Mouse (Mus musculus) adrenal gland, postnatal 4 days (tissue): ENCODE data around the gene Rergl. TPM values are rescaled to one million over a fixed set of nuclear protein-coding genes. Genes with fewer than 3 reads are reported as not detected.

Experiments used
- DNase-seq, 2 experiments: peaks; one replicate each; pipeline ENCODE4 v3.0.0; 2021 to 2022; ENCODE audit warnings: low spot score in 2 of 2, mixed read lengths in 2 of 2
- long read RNA-seq, 2 experiments: library from polyadenylated mRNA; stranded (forward); transcript quantifications; one replicate each; pipeline ENCODE4 v2.0.0; 2021
- total RNA-seq, 2 experiments: library from RNA; stranded (reverse); gene quantifications; 2 replicates each; pipeline ENCODE4 v1.2.3; 2021

Gene Rergl
- 1 to 10 TPM; 1.7 to 2.3 TPM for total RNA-seq
- long read RNA-seq, experiment 1 = 0 reads
- long read RNA-seq, experiment 2, partial matches to known transcripts = 1 of 1 reads
- long read RNA-seq, experiment 2, other reads (novel, unspliced or antisense) = 0 of 1 reads

GRCm38 (mm10) chr6:139501876-139502275 is at the start of gene Rergl:
Gene Rergl (minus strand): TSS chr6:139501976.
- no peak for DNase-seq

GRCm38 (mm10) chr6:139538469-139538868 is 36.7 kb upstream of the Rergl start:
- DNase-seq = no peak

- no peak for DNase-seq
These were observed 23.6 kb upstream of the Rergl start for GRCm38 (mm10) chr6:139525406-139525805.

DNA sequence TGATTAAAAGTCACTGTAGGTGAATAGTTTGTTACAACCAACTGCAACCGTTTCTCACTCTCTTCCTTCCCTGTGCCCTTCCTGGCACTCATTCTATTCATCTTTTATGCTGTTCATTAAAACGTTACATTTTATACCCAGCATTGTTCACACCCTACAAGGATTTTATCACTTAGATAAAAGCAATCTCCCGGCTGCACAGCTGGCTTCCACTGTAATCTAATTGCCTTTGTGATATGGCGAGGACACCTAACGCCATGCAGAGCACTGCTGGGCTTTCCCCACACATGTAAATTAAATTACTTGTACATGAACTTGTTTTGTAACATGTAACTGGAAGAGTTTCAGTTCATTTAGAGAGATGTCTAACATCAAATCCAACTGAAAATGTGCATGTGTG is 22.5 kb upstream of the Rergl start:
- DNase-seq = no peak

DNA sequence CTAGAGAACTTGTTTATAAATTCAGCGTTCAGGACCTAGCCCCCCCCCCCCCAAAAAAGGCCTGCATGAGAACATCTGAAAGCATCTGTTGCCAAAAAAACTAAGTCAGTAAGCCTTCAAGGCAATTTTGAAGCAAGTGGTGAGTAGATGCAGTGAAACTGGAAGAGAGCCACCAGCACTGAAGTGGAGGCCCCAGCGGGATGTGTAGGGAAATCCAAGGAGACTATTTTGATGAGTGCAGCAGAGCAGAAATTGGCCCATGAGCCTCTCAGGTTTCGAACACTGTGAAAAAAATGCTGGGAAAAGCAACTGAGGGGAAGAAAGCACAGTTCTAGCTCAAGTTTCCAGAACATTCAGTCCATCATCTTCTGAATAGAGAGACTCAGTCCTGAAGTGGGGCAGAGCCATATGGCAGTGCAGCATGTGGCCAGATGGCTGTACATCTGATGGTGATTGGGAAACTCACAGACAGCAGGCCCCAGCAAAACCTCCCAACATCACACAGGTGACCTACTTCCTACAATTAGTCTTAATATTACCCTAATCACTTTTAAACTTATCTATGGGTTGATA is 13.2 kb upstream of the Rergl start:
- no peak for DNase-seq

- no peak for DNase-seq
These were observed 22.0 kb downstream of the Rergl start for GRCm38 (mm10) chr6:139479730-139480129.

DNA sequence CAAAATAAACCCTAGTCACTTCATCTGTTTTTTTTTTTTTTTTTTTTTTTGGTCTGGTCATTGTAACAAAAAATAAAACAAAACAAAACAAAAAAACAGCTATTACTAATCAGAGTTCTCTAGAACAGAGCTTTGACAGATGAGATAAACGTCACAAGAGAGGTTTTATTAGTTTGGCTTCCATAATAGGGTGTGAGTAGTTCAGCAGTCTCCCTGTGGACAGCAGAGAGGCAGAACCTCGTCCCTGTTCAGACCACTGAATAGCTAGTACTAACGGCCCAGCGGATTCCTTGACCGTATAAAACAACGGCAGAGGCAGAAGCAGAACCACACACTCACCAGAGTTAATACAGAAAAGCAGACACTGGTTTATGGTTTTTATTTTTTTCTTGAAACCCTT is 36.8 kb downstream of the Rergl start:
- no peak for DNase-seq

DNA sequence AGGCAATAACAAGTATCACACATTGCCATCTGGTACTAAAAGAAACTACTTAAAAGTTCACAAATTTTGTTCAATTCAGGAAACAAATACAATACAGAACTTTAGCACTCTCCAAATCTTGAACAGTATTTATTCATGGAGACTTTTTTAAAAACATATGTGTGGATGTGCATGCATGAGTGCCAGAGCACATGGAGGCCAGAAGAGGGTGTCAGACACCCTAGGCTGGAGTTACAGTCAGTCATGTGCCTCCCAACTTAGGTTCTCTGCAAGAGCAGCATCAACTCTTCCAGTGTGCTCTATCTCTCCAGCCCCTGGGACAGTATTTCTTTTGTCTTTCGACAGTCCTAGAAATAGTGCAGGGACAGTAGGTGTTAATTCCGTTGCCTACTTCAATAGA is 37.5 kb downstream of the Rergl start:
- DNase-seq = no peak

DNA sequence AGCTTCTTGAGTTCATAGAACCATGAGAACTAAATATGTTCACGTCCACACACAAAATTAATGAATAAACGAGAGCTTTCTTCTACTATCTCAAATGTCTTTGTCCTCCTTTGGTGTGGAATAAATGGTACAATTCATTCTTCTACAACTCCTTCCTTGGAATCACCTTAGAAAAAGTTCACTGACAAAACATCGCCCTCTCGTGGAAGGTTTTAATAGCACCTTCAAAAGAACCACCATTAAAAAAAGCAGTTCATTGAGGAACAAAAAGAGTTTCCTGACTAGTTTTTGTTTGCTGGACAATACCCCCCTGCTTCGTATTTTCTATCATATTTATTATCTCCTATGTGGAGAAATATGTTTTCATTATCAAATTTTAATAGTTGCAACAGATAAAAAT is 40.7 kb downstream of the Rergl start:
- DNase-seq = no peak

DNA sequence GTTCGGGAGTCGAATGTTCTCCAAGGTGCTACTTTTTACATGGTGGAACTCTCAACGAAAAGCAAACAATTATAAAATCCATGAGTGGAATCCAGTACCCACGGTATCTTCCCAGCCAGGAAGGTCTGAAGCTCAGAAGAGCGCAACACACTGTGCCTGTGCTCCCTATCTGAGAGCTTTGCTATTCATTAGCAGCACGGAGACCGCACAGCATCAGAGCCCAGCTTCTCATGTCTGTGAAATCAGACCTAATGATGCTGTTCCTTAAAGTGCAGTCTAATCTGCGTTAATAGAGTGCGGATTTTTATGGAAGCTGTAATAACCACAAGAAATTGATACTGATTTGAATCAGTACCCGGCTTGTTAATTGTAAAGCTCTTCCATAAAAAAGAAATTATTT is 41.3 kb downstream of the Rergl start:
- no peak for DNase-seq

- no peak for DNase-seq
These were observed 57.8 kb downstream of the Rergl start for GRCm38 (mm10) chr6:139443999-139444398.

Other genes starting within 250 kb of the Rergl start
- gene Pik3c2g, start 85.2 kb upstream of the Rergl start, total RNA-seq = 1 to 10 TPM; 1.6 to 2.5 TPM